Mouse (Mus musculus) cerebellum, postnatal 4 days (tissue): ENCODE measurements around the gene Cadm1.
A peak's percentile ranks its signal among the peaks of the same experiment; 100 is the strongest.

Experiments
- DNase-seq, 2 experiments: peaks; one replicate each; pipeline ENCODE4 v3.0.0; 2022; ENCODE audit warnings: low spot score in 2 of 2, mixed read lengths in 1 of 2

The Cadm1 gene

DNA sequence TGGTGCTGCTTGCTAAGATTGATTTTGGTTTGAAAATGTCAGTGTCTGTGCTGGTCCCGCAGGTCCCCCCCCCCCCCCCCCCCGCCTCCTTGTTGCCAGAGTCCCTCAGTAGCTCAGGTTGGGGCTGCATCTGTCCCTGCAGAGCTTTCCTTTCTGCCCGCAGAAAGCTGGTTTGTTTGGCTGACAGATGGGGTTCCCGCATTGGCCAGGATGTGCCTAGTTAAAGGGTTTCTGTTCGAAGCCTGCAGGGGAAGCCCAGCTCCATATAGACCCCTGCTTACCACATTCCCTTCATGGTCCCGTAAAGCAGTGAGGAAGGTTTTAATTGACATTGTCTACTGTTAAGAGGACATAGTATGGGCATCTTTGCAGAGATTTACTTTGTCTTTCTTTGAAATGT lies 78.9 kb downstream of the Cadm1 start:
- no peak for DNase-seq

DNA sequence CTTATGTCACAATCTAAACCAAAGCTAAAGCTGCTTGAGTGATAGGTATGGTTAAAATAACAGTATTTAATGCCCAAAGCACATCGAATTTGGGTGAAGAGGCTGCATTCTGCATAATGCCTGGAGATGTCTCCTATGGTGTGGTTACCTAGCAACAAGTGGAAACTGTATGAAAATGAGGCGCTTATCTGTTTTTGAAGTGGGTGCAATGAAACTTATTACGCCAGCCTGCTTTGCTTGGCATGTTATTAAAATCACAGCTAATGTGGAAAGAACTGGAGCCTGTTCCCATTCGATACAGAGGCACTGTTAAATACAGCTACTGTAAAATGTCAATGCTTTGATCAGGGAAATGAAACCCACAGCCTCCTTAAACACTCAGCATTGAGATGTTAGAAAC lies 79.5 kb downstream of the Cadm1 start:
- DNase-seq: no peak

DNA sequence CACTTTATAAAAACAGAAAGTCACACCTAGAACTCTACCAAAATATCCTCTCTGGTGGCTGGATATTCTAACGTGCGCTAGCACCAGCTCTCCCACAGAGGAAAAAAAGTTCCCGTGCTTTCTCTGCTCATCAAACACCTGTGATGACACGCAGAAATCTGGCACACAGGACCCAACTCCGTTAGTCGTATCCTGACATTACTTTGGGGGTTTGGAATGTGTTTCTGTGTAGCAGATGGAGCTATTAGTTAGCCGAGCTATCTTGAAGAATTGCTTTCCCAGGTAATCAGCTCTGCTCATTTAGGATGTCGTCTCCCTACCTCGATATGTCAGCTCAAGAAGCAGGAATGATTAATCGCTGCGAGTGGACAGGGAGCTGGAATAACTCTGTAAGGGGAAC lies 80.3 kb downstream of the Cadm1 start:
- no peak for DNase-seq

DNA sequence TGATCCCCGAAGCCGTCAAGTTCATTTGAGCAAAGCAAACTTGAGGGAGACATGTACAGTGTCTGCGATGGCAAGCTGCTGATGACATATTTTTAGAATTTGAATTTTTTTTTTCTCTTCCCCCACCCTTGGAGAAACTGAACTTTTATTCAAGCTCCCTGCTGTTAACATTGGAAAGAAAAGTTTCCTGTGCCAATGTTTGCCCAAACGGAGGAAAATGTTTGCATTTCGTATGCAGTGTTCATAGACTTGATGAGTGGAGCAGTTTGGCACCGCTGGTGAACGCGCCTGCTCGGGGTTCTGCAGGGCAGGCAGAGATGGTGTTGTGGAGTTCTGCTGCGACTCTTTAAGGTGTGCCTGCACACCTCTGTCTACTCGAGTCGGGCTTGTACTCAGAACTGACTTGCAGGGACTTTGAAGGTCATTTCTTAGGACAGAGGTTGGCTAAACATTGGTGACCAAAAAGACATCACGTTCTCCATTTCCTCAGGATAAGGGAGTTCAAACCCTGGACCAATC lies 83.0 kb downstream of the Cadm1 start:
- DNase-seq: no peak

DNA sequence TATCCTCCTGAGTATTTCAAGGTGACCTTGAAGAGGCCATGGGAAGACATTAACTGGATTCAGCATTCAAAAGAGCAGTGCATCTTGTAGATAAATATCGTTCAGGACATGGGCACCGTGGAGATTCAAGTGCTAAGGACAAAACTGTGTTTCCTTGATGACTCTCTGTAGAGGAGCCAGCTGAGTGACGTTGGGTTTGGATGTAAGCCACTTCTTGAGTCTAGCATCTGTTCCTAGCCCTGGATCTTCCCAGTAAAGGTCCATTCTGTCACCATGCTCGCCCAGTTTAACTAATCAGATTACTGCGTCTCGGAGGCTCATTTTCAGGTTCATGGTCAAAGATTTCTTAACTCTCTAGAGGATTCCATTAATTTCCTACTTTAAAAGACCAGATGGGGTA lies 85.1 kb downstream of the Cadm1 start:
- peak in 1 of 2 experiments; percentile 56 for DNase-seq

DNA sequence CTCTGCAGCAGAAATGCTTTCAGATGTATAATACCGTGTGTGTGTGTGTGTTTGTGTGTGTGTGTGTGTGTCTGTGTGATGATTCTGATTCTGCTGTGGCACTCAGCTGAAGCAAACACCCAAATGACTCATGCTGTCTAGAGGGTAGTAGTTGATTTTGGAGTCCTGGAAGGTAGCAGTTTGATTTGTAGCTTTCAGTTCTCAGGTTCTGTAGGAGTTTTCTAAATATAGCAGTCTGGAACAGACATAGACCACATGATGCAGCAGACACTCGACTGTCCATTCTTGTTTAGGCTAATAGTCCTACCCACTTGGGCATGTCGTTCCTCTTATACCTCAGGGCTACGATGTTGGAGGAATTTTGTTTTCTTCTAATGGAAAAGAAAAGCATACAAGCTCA lies 86.4 kb downstream of the Cadm1 start:
- DNase-seq: no peak

DNA sequence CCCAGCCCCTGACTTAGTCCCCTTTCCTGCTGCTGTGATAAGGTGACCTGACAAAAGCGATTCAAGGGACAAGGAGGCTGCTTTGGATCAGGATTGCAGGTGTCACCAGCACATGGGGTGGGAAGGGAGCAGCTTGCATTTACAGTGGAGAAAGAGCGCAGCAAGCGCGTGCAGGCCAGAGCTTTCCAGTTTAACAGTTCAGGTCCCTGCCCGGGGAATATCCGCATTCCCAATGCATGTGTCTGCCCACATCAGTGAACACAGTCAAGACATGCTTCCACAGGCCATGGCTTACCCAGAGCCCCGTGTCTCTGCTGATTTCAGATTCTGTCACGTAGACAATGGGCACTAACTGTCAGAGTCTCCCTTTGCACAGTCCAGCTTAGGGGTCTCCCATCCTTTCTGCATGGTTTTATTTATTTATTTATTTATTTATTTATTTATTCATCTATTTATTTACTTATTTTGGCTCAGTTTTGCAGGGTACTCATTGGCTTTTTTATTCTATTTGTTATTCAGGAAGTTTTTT lies 89.6 kb downstream of the Cadm1 start:
- no peak for DNase-seq

DNA sequence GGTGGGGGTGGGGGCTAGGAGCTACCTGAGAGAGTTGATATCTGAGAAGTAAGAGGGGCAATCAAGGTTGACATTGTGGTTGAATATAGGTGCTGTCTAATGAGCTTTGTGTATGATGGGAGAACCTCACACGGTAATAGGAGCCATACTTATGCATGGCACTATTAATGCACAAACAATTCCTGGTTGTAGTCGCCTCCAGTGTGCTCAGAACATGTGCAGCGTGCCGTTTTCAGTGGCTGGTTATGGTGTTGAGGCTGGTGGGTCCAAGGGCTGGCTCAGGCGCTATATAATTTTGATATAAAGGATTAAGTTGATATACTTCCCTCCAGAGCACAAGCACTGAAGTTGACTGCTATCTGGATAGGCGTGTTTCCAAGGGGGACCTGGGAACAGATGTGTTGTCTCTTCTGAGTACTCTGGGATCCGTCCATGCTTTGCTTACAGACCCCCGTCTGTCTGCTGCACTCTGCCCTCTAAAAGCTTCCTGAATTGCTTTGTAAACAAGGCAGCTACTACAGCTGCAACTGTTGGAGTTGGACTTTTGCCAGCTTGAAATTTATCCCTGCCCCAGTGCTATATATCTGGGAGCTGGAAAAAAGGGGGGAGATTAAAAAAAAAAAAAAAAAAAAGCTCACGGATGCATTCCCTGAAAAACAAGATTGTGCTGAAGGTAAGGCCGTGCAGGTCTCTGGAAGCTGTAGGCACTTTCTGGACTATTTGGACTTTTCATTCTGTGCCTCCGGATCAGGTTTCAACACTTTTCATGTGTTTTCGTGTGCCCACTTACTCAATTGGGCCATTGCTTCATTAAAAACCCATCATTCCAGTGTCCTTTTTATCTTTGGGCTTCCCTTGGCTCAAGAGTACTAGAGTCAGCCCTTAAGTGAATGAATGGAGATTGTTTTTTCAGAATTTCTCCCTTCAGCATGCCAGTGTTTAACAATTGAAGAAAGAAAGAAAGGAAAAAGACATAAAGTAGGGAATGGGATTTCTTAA lies 93.8 kb downstream of the Cadm1 start:
- DNase-seq: no peak

DNA sequence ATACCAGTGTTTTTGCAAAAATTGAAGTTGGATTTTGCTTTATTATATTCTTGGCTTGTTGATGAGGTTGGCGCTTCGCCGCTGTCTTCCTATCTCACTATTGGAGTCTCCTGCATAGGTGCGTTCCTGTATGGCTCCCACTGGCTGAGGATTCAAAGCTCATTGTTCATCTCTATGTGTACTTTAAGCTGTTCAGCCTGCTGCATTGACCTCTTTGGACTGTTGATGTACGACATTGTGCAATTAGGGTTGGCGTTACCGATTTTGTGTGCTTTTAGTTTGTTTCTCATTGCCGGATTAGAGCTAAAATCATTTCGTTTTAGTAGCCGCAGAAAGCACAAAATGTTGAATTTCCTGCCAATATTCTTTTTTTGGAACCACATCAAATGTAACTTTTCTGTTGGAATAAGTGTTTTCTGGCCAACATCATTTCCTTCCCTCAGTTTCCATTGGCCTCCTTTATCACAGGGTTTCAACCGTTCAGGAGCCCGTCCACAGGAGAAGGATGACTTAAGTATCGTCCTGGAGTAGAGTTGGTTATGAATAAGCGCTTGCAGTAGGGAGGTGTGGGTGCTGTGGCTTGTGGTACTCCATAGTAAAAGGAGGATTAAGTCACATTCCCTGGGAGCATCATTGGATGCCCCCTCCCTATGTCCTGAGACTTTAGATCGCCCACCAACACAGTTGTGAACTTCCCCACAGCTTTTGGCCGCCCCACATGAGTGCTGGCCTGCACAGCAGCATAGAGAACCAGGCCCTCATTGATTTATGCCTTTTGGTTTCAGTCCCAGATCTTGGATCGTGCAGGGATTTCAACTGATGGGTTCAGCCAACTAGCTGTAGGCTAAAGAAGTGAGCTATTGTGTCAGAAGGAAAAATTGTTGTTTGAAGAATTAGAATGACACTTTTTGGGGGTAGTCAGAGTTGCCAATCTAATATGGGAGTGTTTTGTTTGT lies 94.9 kb downstream of the Cadm1 start:
- DNase-seq: no peak

DNA sequence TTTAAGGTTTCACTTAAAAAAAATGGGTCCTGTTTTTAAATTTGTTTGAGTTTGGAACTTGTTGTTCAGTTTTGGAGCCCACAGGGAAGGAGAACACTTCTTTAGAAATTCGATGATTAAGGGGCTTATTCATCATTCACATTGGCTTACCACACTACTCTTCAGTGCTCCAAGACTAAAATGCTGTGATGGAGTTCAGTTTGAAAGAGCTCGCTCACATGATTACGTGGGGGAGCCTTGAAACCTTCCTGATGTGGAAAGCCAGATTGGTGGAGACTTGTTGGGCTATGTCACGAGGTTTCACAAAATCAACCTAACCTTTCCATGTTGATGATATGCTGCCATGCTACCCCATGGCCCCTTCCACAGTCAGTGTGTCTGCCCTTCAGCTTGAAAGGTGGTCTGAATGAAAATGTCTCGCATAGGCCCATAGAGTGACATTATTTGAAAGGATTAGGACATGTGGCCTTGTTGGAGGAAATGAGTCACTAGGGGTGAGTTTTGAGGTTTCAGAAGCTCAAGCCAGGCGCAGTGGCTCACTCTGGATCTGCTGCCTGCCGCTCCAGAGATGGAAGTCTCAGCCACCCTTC lies 95.7 kb downstream of the Cadm1 start:
- no peak for DNase-seq

DNA sequence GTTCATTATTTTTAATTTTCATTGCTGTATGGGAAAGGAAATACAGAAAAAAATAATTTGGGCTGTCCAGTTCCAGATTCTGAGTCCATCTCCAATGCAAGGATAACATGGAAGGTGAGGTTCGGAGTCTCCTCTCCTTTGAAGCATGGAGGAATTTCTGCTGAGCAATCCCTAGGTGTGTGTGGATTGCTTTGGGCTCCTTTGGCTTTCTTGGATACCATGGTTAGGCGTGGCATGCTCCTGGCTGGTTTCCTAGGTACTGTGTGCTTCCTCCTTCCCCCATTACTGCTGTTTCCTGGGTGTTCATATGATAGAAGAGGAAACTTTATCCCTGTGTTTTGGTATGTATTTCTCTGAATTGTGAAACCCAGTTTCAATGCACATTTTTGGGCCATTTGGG lies 98.0 kb downstream of the Cadm1 start:
- no peak for DNase-seq

DNA sequence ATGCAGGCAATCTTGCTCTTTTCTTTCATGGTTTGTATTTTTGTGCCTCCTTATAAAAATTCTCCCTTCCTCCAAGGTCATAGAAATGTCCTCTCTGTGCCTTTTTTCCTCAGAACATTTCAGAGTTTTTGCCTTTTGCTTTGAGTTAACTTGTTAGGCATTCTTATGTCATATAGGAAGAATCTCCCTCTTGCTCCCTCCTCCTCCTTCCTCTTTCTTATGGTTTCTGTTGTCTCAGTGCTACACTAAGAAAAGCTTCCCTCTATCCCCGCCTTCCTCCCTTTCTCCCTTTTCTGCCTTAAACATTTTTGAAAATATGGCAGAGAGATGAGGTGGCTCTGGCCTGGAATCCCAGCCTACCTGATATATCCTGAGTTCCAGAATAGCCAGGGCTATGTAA lies 98.6 kb downstream of the Cadm1 start:
- no peak for DNase-seq

DNA sequence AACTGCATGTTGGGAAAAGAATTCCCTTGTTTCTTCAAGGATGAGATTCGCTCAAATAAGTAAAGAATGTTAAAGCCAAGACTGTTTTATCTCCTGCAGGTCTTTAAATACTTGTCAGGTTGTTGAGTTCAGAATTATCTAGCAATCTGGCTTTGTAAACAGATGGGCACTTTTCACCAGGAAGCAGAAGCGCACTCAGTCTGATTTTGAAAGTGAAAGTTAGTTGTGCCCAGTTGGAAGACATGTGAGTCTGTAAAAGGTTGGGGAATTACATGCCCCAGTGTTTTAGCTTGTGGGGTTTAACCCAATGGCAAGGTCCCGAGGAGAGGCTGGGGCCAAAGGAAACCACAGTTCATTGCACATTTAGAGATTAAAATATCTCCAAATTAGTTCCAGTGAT lies 104.7 kb downstream of the Cadm1 start:
- no peak for DNase-seq

DNA sequence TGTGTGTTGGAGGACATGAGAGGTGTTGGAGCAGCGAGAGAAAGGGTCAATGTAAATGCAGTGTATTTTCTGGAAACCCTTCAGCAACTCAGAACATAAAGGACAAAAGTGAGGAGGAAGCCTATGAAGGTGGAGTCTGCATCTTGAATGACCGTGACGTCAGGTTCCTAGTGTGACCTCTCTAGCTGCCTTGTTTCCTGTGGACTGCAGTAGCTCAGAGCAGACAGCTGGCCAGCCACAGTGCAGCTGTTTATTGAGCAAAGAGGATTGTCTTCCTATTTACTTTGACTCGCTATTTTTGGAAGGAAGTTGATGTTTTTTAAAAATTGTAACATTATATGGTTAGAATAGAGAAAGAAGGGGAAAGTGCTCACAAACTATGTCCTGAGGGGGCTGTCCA lies 112.7 kb downstream of the Cadm1 start:
- DNase-seq: no peak

DNA sequence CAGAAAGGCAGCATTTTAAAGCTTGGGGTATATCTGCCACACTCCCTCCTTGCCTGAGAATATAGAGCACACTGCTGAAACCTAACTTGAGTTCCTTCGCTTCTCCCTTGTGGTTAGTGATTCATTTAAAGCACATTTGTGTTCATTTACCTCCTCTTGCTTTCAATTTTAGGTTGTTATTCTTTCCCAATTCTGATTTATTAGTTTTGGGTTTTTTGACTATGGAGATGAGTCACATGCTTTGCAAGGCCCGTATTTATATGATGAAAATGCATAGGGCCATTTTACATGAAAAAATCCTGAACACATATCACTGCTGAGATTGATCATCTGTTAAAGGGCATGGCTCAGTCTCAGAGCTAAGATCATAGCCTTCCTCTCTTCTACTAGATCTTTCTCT lies 115.1 kb downstream of the Cadm1 start:
- DNase-seq: no peak

DNA sequence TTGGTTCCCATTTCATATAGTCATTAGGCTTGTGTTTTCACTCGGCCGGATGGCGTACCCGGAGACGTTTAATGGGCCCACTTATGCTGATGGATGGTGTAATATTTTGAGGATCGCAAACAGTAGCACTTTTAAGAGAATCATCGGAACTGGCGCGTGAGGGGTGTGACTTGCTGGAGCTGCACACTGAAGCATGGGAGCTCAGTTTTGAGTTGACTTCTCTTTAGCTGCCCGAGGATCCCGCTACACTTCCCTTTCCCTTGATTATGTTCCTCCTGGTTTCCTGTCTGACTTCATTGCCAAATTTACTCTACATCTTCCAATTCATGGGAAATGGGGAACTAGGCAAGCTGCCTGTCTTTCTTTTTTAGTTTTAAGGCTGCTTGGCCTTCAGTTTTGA lies 121.5 kb downstream of the Cadm1 start:
- DNase-seq: no peak

DNA sequence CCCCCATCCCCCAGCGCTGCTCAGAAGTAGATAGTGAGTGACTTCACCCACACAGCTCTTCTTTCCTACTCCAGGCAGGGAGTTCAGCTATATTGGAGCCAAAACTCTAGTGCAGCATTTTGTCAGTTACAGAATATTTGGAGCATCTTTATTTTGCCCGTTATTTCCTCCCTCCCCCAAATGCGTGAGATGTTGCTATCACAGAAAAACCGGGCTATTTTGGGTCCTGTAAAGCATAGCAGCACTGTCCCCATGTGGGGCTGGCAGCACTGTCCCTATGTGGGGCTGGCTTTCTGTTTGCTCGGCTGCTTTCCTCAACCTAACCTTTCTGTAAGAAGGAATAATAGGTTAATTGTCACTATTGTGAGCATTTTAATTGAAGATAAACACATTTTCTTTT lies 122.2 kb downstream of the Cadm1 start:
- DNase-seq: no peak

DNA sequence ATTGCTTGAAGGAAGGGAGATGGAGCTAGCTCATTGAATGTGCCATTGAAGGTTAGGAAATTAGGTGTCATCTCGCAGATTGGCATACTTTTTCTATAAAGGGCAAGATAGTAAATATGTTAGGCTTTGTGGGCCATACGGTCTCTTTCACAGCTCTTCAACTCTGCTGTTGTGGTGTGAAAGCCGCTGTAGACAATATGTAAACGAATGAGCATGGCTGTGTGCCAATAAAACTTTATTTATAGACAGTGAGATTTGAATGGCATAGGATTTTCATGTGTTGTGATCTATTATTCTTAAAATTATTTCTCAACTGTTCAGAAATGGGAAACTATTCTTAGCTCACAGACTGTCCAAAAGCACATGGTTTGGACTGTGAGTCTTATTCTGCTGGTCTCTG lies 123.0 kb downstream of the Cadm1 start:
- no peak for DNase-seq

DNA sequence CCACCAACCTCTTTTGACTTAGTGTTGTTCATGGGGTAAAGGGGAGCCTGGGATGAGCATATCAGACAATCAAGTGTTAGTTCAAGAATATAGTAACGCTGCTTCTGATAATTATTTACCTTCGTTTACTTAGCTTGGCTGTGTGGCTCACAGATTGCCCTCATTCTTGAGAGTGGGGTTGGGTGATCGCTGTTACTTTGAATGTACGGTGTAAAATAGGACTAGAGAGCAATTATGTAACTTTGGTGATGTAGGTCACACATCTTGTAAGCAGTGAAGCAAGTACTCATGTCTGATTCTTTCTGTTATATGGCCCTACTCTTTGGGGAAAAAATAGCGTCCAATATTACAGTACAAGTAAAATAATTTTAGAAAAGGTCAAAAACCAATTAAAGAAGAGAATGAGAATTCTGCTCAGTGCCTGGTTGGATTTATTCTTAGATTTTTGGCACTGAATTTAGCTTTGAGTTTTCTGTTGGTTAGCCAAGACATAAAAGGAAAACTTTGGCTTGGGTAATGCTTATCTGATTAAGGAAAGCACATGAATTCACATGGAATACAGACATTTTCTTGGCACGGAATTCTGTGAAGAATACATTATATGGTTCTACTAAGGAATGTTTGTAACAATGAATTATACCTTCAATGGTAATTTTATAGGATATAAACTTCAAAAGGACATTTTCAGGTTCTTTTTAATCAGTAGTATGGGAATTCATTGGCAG lies 129.6 kb downstream of the Cadm1 start:
- no peak for DNase-seq

DNA sequence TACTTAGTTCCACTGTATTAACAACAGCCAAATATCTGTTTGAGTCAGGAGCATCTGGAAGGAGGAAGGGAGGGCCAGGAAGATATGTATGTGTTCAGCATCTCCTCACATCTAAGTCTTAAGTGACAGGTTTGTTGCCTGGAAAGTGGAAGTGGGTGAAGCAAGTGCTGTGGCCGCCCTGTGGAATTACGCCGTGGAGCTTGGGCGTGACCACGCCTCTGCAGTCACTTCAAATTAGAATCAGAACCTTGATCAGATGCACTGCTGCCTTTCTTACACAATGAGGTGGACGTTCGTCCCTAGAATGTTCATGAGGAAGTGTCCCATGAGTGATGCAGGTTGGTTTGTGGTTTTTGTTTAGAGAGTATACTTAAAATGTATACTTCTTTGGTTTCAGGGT lies 131.6 kb downstream of the Cadm1 start:
- DNase-seq: no peak

DNA sequence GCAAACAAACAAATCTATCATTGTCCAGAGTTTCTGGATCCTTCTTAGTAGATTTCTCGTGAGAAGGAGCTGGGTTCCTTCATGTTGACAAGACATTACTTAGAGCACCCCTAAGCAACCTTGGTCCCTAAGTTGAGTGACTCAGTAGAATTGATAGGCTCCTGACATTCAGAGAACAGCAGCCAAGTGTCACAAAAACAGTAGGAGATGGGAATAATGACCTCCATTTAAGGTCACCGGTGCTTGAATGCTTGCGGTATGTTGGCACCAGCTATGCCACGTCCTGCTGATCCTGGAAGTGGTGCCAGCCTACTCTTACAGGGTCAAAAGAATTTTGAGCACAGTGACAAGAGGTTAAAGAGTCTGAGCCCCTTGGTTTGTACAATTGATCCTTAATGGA lies 139.2 kb downstream of the Cadm1 start:
- DNase-seq: no peak
